In genomic region chr4:88680362-88680761, GRCm38 (mm10) we compare ENCODE assay signal across 9 mouse cellular contexts. TPM values are rescaled to one million over a fixed set of nuclear protein-coding genes. Genes with fewer than 3 reads are reported as not detected.
DNase-seq lines count a peak whose midpoint lies in the region; ATAC-seq and TF ChIP-seq lines count a peak whose summit lies in the region.
"Had no signal": no experiment of that assay in that cellular context is flagged by ENCODE, and none has a peak within 500 bp of the region (broad histone marks: within the 10 kb centered on the region; RNA-seq: fewer than 3 reads in every experiment).

No protein-coding gene starts in this region.

- no peak overlapping the region for H3K9ac ChIP-seq in liver, embryonic 11.5 days (ENCODE audit: low read depth, low read length)
- no peak overlapping the region for H3K9ac ChIP-seq in forebrain, embryonic 13.5 days
- H3K9ac ChIP-seq: limb, embryonic 15.5 days had no signal

- POLR2A ChIA-PET in Patski (lab: Charles Lee): interaction anchor here (1.0 kb wide), 1 partner anchor 141 kb away, joined by 3 read pairs; no protein-coding TSS in a partner anchor

- WGBS in liver, embryonic 11.5 days: 43% methylated on average over 8 of the region's 8 CpGs
- WGBS in forebrain, embryonic 13.5 days: 46% methylated on average over 8 of the region's 8 CpGs

- no peak for ATAC-seq in liver, embryonic 11.5 days (replicated peaks; ENCODE audit: low FRiP score)
- ATAC-seq in Patski: no peak
- ATAC-seq in forebrain, embryonic 13.5 days: no peak

- TF ChIP-seq CTCF in Patski (IDR thresholded peaks at IDR 0.05): peak; percentile 39

- no peaks in the 10 kb centered on the region for H3K36me3 ChIP-seq in liver, embryonic 11.5 days (ENCODE audit: control insufficient read depth, insufficient read depth, low read length)
- H3K36me3 ChIP-seq in forebrain, embryonic 13.5 days (ENCODE audit: poor library complexity, severe bottlenecking): no peaks in the 10 kb centered on the region
- H3K36me3 ChIP-seq: limb, embryonic 15.5 days had no signal

- H3K27ac ChIP-seq in liver, embryonic 11.5 days (ENCODE audit: low read depth, low read length): no peak overlapping the region
- no peak overlapping the region for H3K27ac ChIP-seq in forebrain, embryonic 13.5 days
- H3K27ac ChIP-seq: limb, embryonic 15.5 days had no signal

- peak; percentile 22 for DNase-seq in gastrocnemius, adult 18-20 months (ENCODE audit: low spot score)
- no peak for DNase-seq in gastrocnemius, adult 8-10 months (ENCODE audit: low spot score in 2 of 2)
- DNase-seq in liver: peak; percentile 4
- no peak for DNase-seq in liver, embryonic 11.5 days (ENCODE audit: low spot score)
- no peak for DNase-seq in Patski (ENCODE audit: low read depth, low spot score)
- DNase-seq in lung, postnatal 10 days: peak; percentile 33
- DNase-seq in spleen, postnatal 14 days (ENCODE audit: low spot score in 2 of 2): no peak

- in situ Hi-C loops in Patski (cut with MboI; ENCODE audit: low pct_unique_long_range_greater_than_20kb): no loop called here

- no peak overlapping the region for H3K4me3 ChIP-seq in liver, embryonic 11.5 days (ENCODE audit: low read depth, low read length)
- no peak overlapping the region for H3K4me3 ChIP-seq in forebrain, embryonic 13.5 days
- H3K4me3 ChIP-seq: limb, embryonic 15.5 days had no signal

- CTCF ChIA-PET in Patski (lab: Charles Lee): no interaction called here

- no peaks in the 10 kb centered on the region for H3K4me1 ChIP-seq in liver, embryonic 11.5 days (replicated peaks; ENCODE audit: control insufficient read depth, insufficient read depth, low read length)
- H3K4me1 ChIP-seq in forebrain, embryonic 13.5 days: no peaks in the 10 kb centered on the region
- H3K4me1 ChIP-seq: limb, embryonic 15.5 days had no signal

- H3K4me2 ChIP-seq in liver, embryonic 11.5 days: no peak overlapping the region
- no peak overlapping the region for H3K4me2 ChIP-seq in forebrain, embryonic 13.5 days
- H3K4me2 ChIP-seq: limb, embryonic 15.5 days had no signal

- no peaks in the 10 kb centered on the region for H3K27me3 ChIP-seq in liver, embryonic 11.5 days (replicated peaks; ENCODE audit: control insufficient read depth, insufficient read depth, low read length)
- peaks cover under 1% of the 10 kb centered on the region for H3K27me3 ChIP-seq in Patski
- no peaks in the 10 kb centered on the region for H3K27me3 ChIP-seq in forebrain, embryonic 13.5 days
- H3K27me3 ChIP-seq: limb, embryonic 15.5 days had no signal

- H3K9me3 ChIP-seq in liver, embryonic 11.5 days (ENCODE audit: control insufficient read depth, low read length): no peaks in the 10 kb centered on the region
- H3K9me3 ChIP-seq in forebrain, embryonic 13.5 days (replicated peaks): no peaks in the 10 kb centered on the region
- H3K9me3 ChIP-seq: limb, embryonic 15.5 days had no signal

RNA-seq across cellular contexts. Expression of gene Ifna2, which starts 3.4 kb away (rescaled TPM):
- not detected for total RNA-seq in gastrocnemius, adult 18-20 months (2021)
- total RNA-seq in gastrocnemius, adult 8-10 months (2022): not detected
- not detected in 2 replicates for polyA plus RNA-seq in liver, embryonic 11.5 days (2014; fragmentation: Nextera tagmentation; extraction: Ambion mirVana)
- polyA plus RNA-seq in Patski (2021): not detected
- polyA plus RNA-seq in forebrain, embryonic 13.5 days (2015; fragmentation: Nextera tagmentation; extraction: Ambion mirVana): not detected in 2 replicates
- polyA plus RNA-seq: limb, embryonic 15.5 days had no signal

RNA-seq across cellular contexts. Expression of gene Ifna16, which starts 3.6 kb away (rescaled TPM):
- total RNA-seq in gastrocnemius, adult 18-20 months (2021): not detected
- not detected for total RNA-seq in gastrocnemius, adult 8-10 months (2022)
- not detected in 2 replicates for polyA plus RNA-seq in liver, embryonic 11.5 days (2014; fragmentation: Nextera tagmentation; extraction: Ambion mirVana)
- polyA plus RNA-seq in Patski (2021): not detected
- polyA plus RNA-seq in forebrain, embryonic 13.5 days (2015; fragmentation: Nextera tagmentation; extraction: Ambion mirVana): not detected in 2 replicates
- polyA plus RNA-seq: limb, embryonic 15.5 days had no signal

RNA-seq across cellular contexts. Expression of gene Ifnab, which starts 10.8 kb away (rescaled TPM):
- total RNA-seq in gastrocnemius, adult 18-20 months (2021): not detected
- not detected for total RNA-seq in gastrocnemius, adult 8-10 months (2022)
- not detected in 2 replicates for polyA plus RNA-seq in liver, embryonic 11.5 days (2014; fragmentation: Nextera tagmentation; extraction: Ambion mirVana)
- polyA plus RNA-seq in Patski (2021): not detected
- not detected in 2 replicates for polyA plus RNA-seq in forebrain, embryonic 13.5 days (2015; fragmentation: Nextera tagmentation; extraction: Ambion mirVana)
- polyA plus RNA-seq: limb, embryonic 15.5 days had no signal

RNA-seq across cellular contexts. Expression of gene Ifna13, which starts 36.1 kb away (rescaled TPM):
- total RNA-seq in gastrocnemius, adult 18-20 months (2021): not detected
- not detected for total RNA-seq in gastrocnemius, adult 8-10 months (2022)
- not detected in 2 replicates for polyA plus RNA-seq in liver, embryonic 11.5 days (2014; fragmentation: Nextera tagmentation; extraction: Ambion mirVana)
- not detected for polyA plus RNA-seq in Patski (2021)
- polyA plus RNA-seq in forebrain, embryonic 13.5 days (2015; fragmentation: Nextera tagmentation; extraction: Ambion mirVana): not detected in 2 replicates
- polyA plus RNA-seq: limb, embryonic 15.5 days had no signal

RNA-seq across cellular contexts. Expression of gene Gm26566, which starts 41.2 kb away (rescaled TPM):
- total RNA-seq in gastrocnemius, adult 18-20 months (2021): under 1 TPM in 1 of 2 experiments, not detected in 1; 0.21 TPM
- under 1 TPM in 3 of 4 experiments, not detected in 1; 0.24 to 0.51 (median 0.38) TPM for total RNA-seq in gastrocnemius, adult 8-10 months (2022)
- 0.85 and 0.96 TPM in 2 replicates for polyA plus RNA-seq in liver, embryonic 11.5 days (2014; fragmentation: Nextera tagmentation; extraction: Ambion mirVana)
- 1.3 TPM for polyA plus RNA-seq in Patski (2021)
- 1.1 and 2.1 TPM in 2 replicates for polyA plus RNA-seq in forebrain, embryonic 13.5 days (2015; fragmentation: Nextera tagmentation; extraction: Ambion mirVana)

Comparison
In these comparisons a context has a peak if more than half of its experiments do, and no peak if none do; other contexts are left out.
1. DNase-seq: peak in gastrocnemius, adult 18-20 months (single experiment), liver (single experiment) and lung, postnatal 10 days (single experiment); none in gastrocnemius, adult 8-10 months (0 of 2), liver, embryonic 11.5 days (single experiment), Patski (single experiment) and spleen, postnatal 14 days (0 of 2).